Mouse (Mus musculus) MEL (cell line): Measurements from ENCODE around the gene Anks1. TPM values are rescaled to one million over a fixed set of nuclear protein-coding genes. Genes with fewer than 3 reads are reported as not detected.

Experiments used
- DNase-seq: peaks from one replicate; pipeline ENCODE4 v3.0.0; 2011; ENCODE audit warnings: low read depth, low spot score
- H3K27ac ChIP-seq: 2 replicates; pipeline ENCODE4 v1.5.1; 2012; ENCODE audit warnings: low read depth, mild to moderate bottlenecking, control low read depth, low read length, moderate library complexity; ENCODE audit not compliant: control insufficient read depth
- H3K27me3 ChIP-seq, 2 experiments: fragments of 150-350 bp in 1 of 2; sonication (generic) in 1 of 2; 2 replicates each; pipeline ENCODE4 v1.6.1; 2012; ENCODE audit warnings: low read length in 2 of 2, mild to moderate bottlenecking in 2 of 2, improper control_type of control experiment in 1 of 2, moderate library complexity in 1 of 2; ENCODE audit not compliant: insufficient read depth in 2 of 2, control insufficient read depth in 1 of 2
- H3K36me3 ChIP-seq, 2 experiments: 2 replicates each; pipeline ENCODE4 v1.6.1; 2012 to 2014; ENCODE audit warnings: low read length in 2 of 2, improper control_type of control experiment in 1 of 2, inconsistent platforms in 1 of 2, mild to moderate bottlenecking in 1 of 2; ENCODE audit not compliant: insufficient read depth in 2 of 2, control insufficient read depth in 1 of 2
- H3K4me1 ChIP-seq, 2 experiments: fragments of 150-350 bp in 1 of 2; sonication (generic) in 1 of 2; 2 replicates each; pipeline ENCODE4 v1.6.1; 2012; ENCODE audit warnings: low read length in 2 of 2, improper control_type of control experiment in 1 of 2, mild to moderate bottlenecking in 1 of 2; ENCODE audit not compliant: insufficient read depth in 2 of 2, control insufficient read depth in 1 of 2
- H3K4me3 ChIP-seq, 2 experiments: fragments of 150-350 bp in 1 of 2; sonication (generic) in 1 of 2; 2 replicates each; pipeline ENCODE4 v1.5.1; 2012; ENCODE audit warnings: low read depth in 2 of 2, low read length in 2 of 2, mild to moderate bottlenecking in 2 of 2, moderate library complexity in 2 of 2, control low read depth in 1 of 2, improper control_type of control experiment in 1 of 2; ENCODE audit not compliant: control insufficient read depth in 1 of 2, insufficient read depth in 1 of 2
- H3K79me2 ChIP-seq: 2 replicates; pipeline ENCODE4 v1.6.1; 2012; ENCODE audit warnings: mild to moderate bottlenecking, low read length, moderate library complexity; ENCODE audit not compliant: control insufficient read depth, poor library complexity, insufficient read depth
- H3K9ac ChIP-seq: 2 replicates; pipeline ENCODE4 v1.6.1; 2012; ENCODE audit warnings: low read depth, mild to moderate bottlenecking, control low read depth, low read length, moderate library complexity; ENCODE audit not compliant: control insufficient read depth, poor library complexity, severe bottlenecking
- H3K9me3 ChIP-seq: fragments of 150-350 bp; sonication (generic); replicated peaks from 2 replicates; pipeline ENCODE4 v1.6.1; 2012; ENCODE audit warnings: mild to moderate bottlenecking, low read length, improper control_type of control experiment, moderate library complexity; ENCODE audit not compliant: insufficient read depth
- CHD2 ChIP-seq: IDR thresholded peaks from 2 replicates; pipeline ENCODE4 v1.6.1; 2011; ENCODE audit warnings: low read length, improper control_type of control experiment
- CTCF ChIP-seq, 3 experiments: IDR thresholded peaks in 2 of 3; conservative IDR thresholded peaks in 1 of 3; 2 replicates each; pipeline ENCODE4 v1.5.1; 2011 to 2012; ENCODE audit warnings: low read length in 3 of 3, low read depth in 2 of 3, mild to moderate bottlenecking in 2 of 3, improper control_type of control experiment in 1 of 3, inconsistent platforms in 1 of 3, mixed read lengths in 1 of 3, moderate library complexity in 1 of 3; ENCODE audit not compliant: control insufficient read depth in 1 of 3, insufficient read depth in 1 of 3, poor library complexity in 1 of 3, severe bottlenecking in 1 of 3
- E2F4 ChIP-seq: IDR thresholded peaks from 2 replicates; pipeline ENCODE4 v1.6.1; 2011; ENCODE audit warnings: low read depth, low read length, improper control_type of control experiment, borderline replicate concordance
- ELF1 ChIP-seq: IDR thresholded peaks from 2 replicates; pipeline ENCODE4 v1.6.1; 2014; ENCODE audit warnings: low read depth, mild to moderate bottlenecking, inconsistent platforms, low read length, improper control_type of control experiment, moderate library complexity
- GATA1 ChIP-seq: IDR thresholded peaks from 2 replicates; pipeline ENCODE4 v1.6.1; 2011; ENCODE audit warnings: low read depth, low read length, improper control_type of control experiment
- HCFC1 ChIP-seq: IDR thresholded peaks from 2 replicates; pipeline ENCODE4 v1.6.1; 2012; ENCODE audit warnings: low read depth, mild to moderate bottlenecking, inconsistent platforms, low read length, improper control_type of control experiment, moderate library complexity
- JUND ChIP-seq: IDR thresholded peaks from 2 replicates; pipeline ENCODE4 v1.6.1; 2011; ENCODE audit warnings: low read depth, mild to moderate bottlenecking, improper control_type of control experiment, low read length
- MAZ ChIP-seq: IDR thresholded peaks from 2 replicates; pipeline ENCODE4 v1.6.1; 2012; ENCODE audit warnings: low read depth, mild to moderate bottlenecking, inconsistent platforms, low read length, improper control_type of control experiment
- MXI1 ChIP-seq: IDR thresholded peaks from 2 replicates; pipeline ENCODE4 v1.6.1; 2011; ENCODE audit warnings: mild to moderate bottlenecking, low read depth, low read length, improper control_type of control experiment
- MYC ChIP-seq: IDR thresholded peaks from 2 replicates; pipeline ENCODE4 v1.6.1; 2011; ENCODE audit warnings: low read depth, mild to moderate bottlenecking, low read length, improper control_type of control experiment, moderate library complexity
- NELFE ChIP-seq: IDR thresholded peaks from 2 replicates; pipeline ENCODE4 v1.6.1; 2011; ENCODE audit warnings: low read depth, low read length, improper control_type of control experiment
- POLR2A ChIP-seq, 2 experiments: IDR thresholded peaks; 2 replicates each; pipeline ENCODE4 v1.6.1; 2011 to 2012; ENCODE audit warnings: low read length in 2 of 2, mild to moderate bottlenecking in 2 of 2, control low read depth in 1 of 2, improper control_type of control experiment in 1 of 2, low read depth in 1 of 2, moderate library complexity in 1 of 2; ENCODE audit not compliant: control insufficient read depth in 1 of 2, insufficient read depth in 1 of 2, poor library complexity in 1 of 2
- POLR2AphosphoS2 ChIP-seq: IDR thresholded peaks from 2 replicates; pipeline ENCODE4 v1.6.1; 2011; ENCODE audit warnings: low read length, improper control_type of control experiment
- POLR2AphosphoS5 ChIP-seq: IDR thresholded peaks from 2 replicates; pipeline ENCODE4 v1.6.1; 2012; ENCODE audit warnings: low read depth, borderline replicate concordance, mild to moderate bottlenecking, inconsistent platforms, low read length, moderate library complexity, mixed read lengths
- RAD21 ChIP-seq: IDR thresholded peaks from 2 replicates; pipeline ENCODE4 v1.6.1; 2011; ENCODE audit warnings: mild to moderate bottlenecking, low read depth, low read length, improper control_type of control experiment
- RCOR1 ChIP-seq: IDR thresholded peaks from 2 replicates; pipeline ENCODE4 v1.6.1; 2012; ENCODE audit warnings: low read depth, mild to moderate bottlenecking, inconsistent platforms, low read length, improper control_type of control experiment
- SMC3 ChIP-seq: IDR thresholded peaks from 2 replicates; pipeline ENCODE4 v1.6.1; 2011; ENCODE audit warnings: low read depth, low read length, improper control_type of control experiment
- TAL1 ChIP-seq: IDR thresholded peaks from 2 replicates; pipeline ENCODE4 v1.6.1; 2012; ENCODE audit warnings: mild to moderate bottlenecking, inconsistent platforms, low read length, moderate library complexity, mixed read lengths
- USF2 ChIP-seq, 2 experiments: IDR thresholded peaks; 2 replicates each; pipeline ENCODE4 v1.6.1; 2011 to 2012; ENCODE audit warnings: improper control_type of control experiment in 2 of 2, low read length in 2 of 2, borderline replicate concordance in 1 of 2, inconsistent platforms in 1 of 2, low read depth in 1 of 2, mild to moderate bottlenecking in 1 of 2; ENCODE audit not compliant: insufficient read depth in 1 of 2
- ZC3H11A ChIP-seq: IDR thresholded peaks from 2 replicates; pipeline ENCODE4 v1.6.1; 2012; ENCODE audit warnings: low read depth, mild to moderate bottlenecking, inconsistent platforms, low read length, improper control_type of control experiment
- ZKSCAN1 ChIP-seq: IDR thresholded peaks from 2 replicates; pipeline ENCODE4 v1.6.1; 2012; ENCODE audit warnings: low read depth, mild to moderate bottlenecking, inconsistent platforms, low read length, improper control_type of control experiment, moderate library complexity
- polyA plus RNA-seq, 2 experiments: library from polyadenylated mRNA; stranded (reverse) in 1 of 2; unstranded in 1 of 2; fragments of >175 nt in 1 of 2; fragments of >200 nt in 1 of 2; gene quantifications; 2 replicates each; pipeline versions ENCODE4 v1.2.1 to v1.2.4; 2012; ENCODE audit warnings: low replicate concordance in 2 of 2, low read depth in 1 of 2; ENCODE audit not compliant: insufficient read length in 2 of 2, insufficient read depth in 1 of 2, missing spikeins in 1 of 2
- total RNA-seq: library from RNA; depleted of rRNA; stranded (reverse); fragments of 300-350 nt; gene quantifications from 2 replicates; pipeline ENCODE4 v1.2.3, GENCODE M21; 2012

The Anks1 gene
- total and polyA plus RNA-seq, 3 experiments = 11.9 to 15.9 TPM; not detected in 1

DNA sequence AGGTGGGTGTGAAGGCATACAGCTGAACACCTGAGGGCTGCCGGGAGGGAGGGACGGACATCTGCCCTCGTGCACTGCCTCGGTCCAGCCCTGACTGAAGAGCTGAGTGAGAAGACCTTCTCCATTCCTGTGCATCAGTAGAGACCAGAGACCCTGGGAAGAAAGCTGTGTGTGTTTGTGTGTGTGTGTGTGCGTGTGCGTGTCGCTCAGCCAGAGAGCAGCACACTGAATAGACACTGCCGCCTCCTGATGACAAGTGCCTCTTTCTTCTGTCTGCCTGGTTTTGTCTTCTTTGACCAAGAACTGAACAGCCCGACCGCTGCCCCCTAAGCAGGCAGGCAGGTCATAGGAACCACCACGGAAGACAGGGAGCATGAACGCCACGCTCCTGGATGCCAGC lies 132.2 kb downstream of the Anks1 start:
- no peak for TF ChIP-seq MYC
- no peak for TF ChIP-seq JUND
- TF ChIP-seq HCFC1 = no peak
- TF ChIP-seq TAL1 = no peak
- no peak for TF ChIP-seq RAD21
- TF ChIP-seq POLR2AphosphoS5 = no peak
- TF ChIP-seq NELFE = no peak
- no peaks in the 10 kb centered on the region for H3K36me3 ChIP-seq
- no peaks in the 10 kb centered on the region for H3K9me3 ChIP-seq
- H3K9ac ChIP-seq = no peak overlapping the region
- no peak overlapping the region for H3K27ac ChIP-seq
- no peaks in the 10 kb centered on the region for H3K79me2 ChIP-seq
- H3K4me1 ChIP-seq = no peaks in the 10 kb centered on the region
- no peak overlapping the region for H3K4me3 ChIP-seq
- DNase-seq = no peak
- no peaks in the 10 kb centered on the region for H3K27me3 ChIP-seq

DNA sequence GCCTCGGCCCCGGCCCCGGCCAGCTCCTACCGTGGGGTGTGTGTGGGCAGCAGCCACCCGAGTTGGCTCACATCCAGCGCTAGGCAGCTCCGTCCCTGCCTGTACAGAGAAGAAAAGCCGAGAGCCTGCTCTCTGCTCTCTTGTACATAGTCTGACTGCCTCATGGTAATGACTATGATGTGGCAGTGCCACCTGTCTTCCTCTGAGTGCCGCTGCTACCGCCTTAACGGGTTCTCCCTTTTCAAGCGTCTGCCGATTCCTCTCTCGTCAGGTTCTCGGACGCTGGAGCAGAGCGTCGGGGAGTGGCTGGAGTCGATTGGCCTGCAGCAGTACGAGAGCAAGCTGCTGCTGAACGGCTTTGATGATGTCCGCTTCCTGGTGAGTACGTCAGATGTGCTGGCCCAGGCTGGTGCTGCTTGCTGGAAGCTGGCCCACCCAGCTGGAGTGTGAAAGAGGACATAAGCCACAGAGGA lies 133.2 kb downstream of the Anks1 start:
- Histone ChIP-seq H3K9ac (no peak overlapping the region), H3K4me3 (no peak overlapping the region), H3K27ac (no peak overlapping the region), H3K9me3 (no peaks in the 10 kb centered on the region), H3K36me3 (no peaks in the 10 kb centered on the region), H3K27me3 (no peaks in the 10 kb centered on the region), H3K4me1 (no peaks in the 10 kb centered on the region), H3K79me2 (no peaks in the 10 kb centered on the region)
- DNase-seq = no peak
- TF ChIP-seq MAZ (no peak), TAL1 (no peak), GATA1 (no peak), CTCF (IDR thresholded peaks at IDR 0.05 in 2 of 3, conservative IDR thresholded peaks at IDR 0.05 in 1 of 3; ENCODE audit: control insufficient read depth in 1 of 3, insufficient read depth in 1 of 3, low read depth in 2 of 3, low read length in 3 of 3, poor library complexity in 1 of 3, severe bottlenecking in 1 of 3) (no peak), POLR2AphosphoS5 (no peak), ZC3H11A (no peak), E2F4 (no peak), ELF1 (no peak)

- Histone ChIP-seq H3K79me2 (no peaks in the 10 kb centered on the region), H3K9me3 (no peaks in the 10 kb centered on the region), H3K4me1 (no peaks in the 10 kb centered on the region)
- TF ChIP-seq CTCF (IDR thresholded peaks at IDR 0.05 in 2 of 3, conservative IDR thresholded peaks at IDR 0.05 in 1 of 3; ENCODE audit: control insufficient read depth in 1 of 3, insufficient read depth in 1 of 3, low read depth in 2 of 3, low read length in 3 of 3, poor library complexity in 1 of 3, severe bottlenecking in 1 of 3) = no peak
- no peak for TF ChIP-seq SMC3
- TF ChIP-seq MXI1 = no peak
- no peak for TF ChIP-seq USF2 (IDR thresholded peaks at IDR 0.05; ENCODE audit: borderline replicate concordance in 1 of 2, insufficient read depth in 1 of 2, low read depth in 1 of 2, low read length in 2 of 2)
- TF ChIP-seq ZC3H11A = no peak
- TF ChIP-seq MAZ = no peak
- TF ChIP-seq POLR2AphosphoS5 = no peak
- no peak for TF ChIP-seq RCOR1
- no peak for TF ChIP-seq POLR2A (IDR thresholded peaks at IDR 0.05; ENCODE audit: control insufficient read depth in 1 of 2, insufficient read depth in 1 of 2, low read depth in 1 of 2, low read length in 2 of 2, poor library complexity in 1 of 2)
- TF ChIP-seq CHD2 = no peak
- no peak for TF ChIP-seq ZKSCAN1
- no peak for TF ChIP-seq POLR2AphosphoS2
- TF ChIP-seq HCFC1 = no peak
- no peak for TF ChIP-seq TAL1
- no peak for TF ChIP-seq JUND
- TF ChIP-seq, all 39 proteins: peak for 0
- Histone ChIP-seq H3K27me3 (no peaks in the 10 kb centered on the region), H3K36me3 (no peaks in the 10 kb centered on the region), H3K9ac (no peak overlapping the region), H3K4me3 (no peak overlapping the region), H3K27ac (no peak overlapping the region)
- no peak for DNase-seq
Measured at GRCm38 (mm10) chr17:28047017-28047416, 137.9 kb downstream of the Anks1 start.
